Mouse (Mus musculus): ENCODE measurements around the gene Rfc5. TPM values are rescaled to one million over a fixed set of nuclear protein-coding genes. Genes with fewer than 3 reads are reported as not detected.
"Not testable (repeated sequence)": the region's sequence is repeated elsewhere in the genome, so short reads cannot be mapped to it uniquely, and the experiment has no call there.

Rfc5 gene
- polyA plus RNA-seq, 1 experiment from 2014 or later = 30.7 TPM

GRCm38 (mm10) chr5:117404671-117405070 lies 15.8 kb upstream of the Rfc5 start:
- not testable (repeated sequence) for H3K4me1 ChIP-seq (ENCODE audit: control insufficient read depth, insufficient read depth, low read length); H3K4me3 ChIP-seq (replicated peaks; ENCODE audit: low read depth, low read length); H3K27ac ChIP-seq (replicated peaks; ENCODE audit: low read depth, low read length); ATAC-seq (ENCODE audit: low FRiP score, low TSS enrichment); H3K36me3 ChIP-seq (ENCODE audit: control insufficient read depth, insufficient read depth, low read length); DNase-seq; H3K9me3 ChIP-seq (ENCODE audit: control insufficient read depth, low read length); H3K4me2 ChIP-seq (ENCODE audit: low read length); H3K9ac ChIP-seq (replicated peaks; ENCODE audit: low read length); H3K27me3 ChIP-seq (ENCODE audit: control insufficient read depth, insufficient read depth, low read length)
- 98% methylated on average over 2 of the region's 2 CpGs for WGBS

- Histone ChIP-seq H3K4me1 (ENCODE audit: control insufficient read depth, insufficient read depth, low read length) (no peaks in the 10 kb centered on the region), H3K36me3 (ENCODE audit: control insufficient read depth, insufficient read depth, low read length) (no peaks in the 10 kb centered on the region), H3K4me2 (ENCODE audit: low read length) (no peak overlapping the region), H3K27me3 (ENCODE audit: control insufficient read depth, insufficient read depth, low read length) (no peaks in the 10 kb centered on the region), H3K27ac (replicated peaks; ENCODE audit: low read depth, low read length) (no peak overlapping the region), H3K4me3 (replicated peaks; ENCODE audit: low read depth, low read length) (no peak overlapping the region), H3K9me3 (ENCODE audit: control insufficient read depth, low read length) (no peaks in the 10 kb centered on the region), H3K9ac (replicated peaks; ENCODE audit: low read length) (no peak overlapping the region)
- WGBS = 92% methylated on average over 8 of the region's 8 CpGs
- ATAC-seq (ENCODE audit: low FRiP score, low TSS enrichment) = no peak
- no peak for DNase-seq
Measured at GRCm38 (mm10) chr5:117403609-117404008, 14.8 kb upstream of the Rfc5 start.

GRCm38 (mm10) chr5:117399281-117399680 lies 10.4 kb upstream of the Rfc5 start:
- ATAC-seq (ENCODE audit: low FRiP score, low TSS enrichment) = no peak
- Histone ChIP-seq H3K4me2 (ENCODE audit: low read length) (no peak overlapping the region), H3K9ac (replicated peaks; ENCODE audit: low read length) (no peak overlapping the region), H3K9me3 (ENCODE audit: control insufficient read depth, low read length) (no peaks in the 10 kb centered on the region), H3K4me3 (replicated peaks; ENCODE audit: low read depth, low read length) (no peak overlapping the region), H3K4me1 (ENCODE audit: control insufficient read depth, insufficient read depth, low read length) (no peaks in the 10 kb centered on the region), H3K27ac (replicated peaks; ENCODE audit: low read depth, low read length) (no peak overlapping the region), H3K27me3 (ENCODE audit: control insufficient read depth, insufficient read depth, low read length) (no peaks in the 10 kb centered on the region), H3K36me3 (ENCODE audit: control insufficient read depth, insufficient read depth, low read length) (no peaks in the 10 kb centered on the region)
- no peak for DNase-seq
- WGBS = 85% methylated on average over 9 of the region's 9 CpGs

- Histone ChIP-seq H3K9ac (replicated peaks; ENCODE audit: low read length) (no peak overlapping the region), H3K9me3 (ENCODE audit: control insufficient read depth, low read length) (no peaks in the 10 kb centered on the region), H3K36me3 (ENCODE audit: control insufficient read depth, insufficient read depth, low read length) (no peaks in the 10 kb centered on the region), H3K4me2 (ENCODE audit: low read length) (no peak overlapping the region), H3K4me1 (ENCODE audit: control insufficient read depth, insufficient read depth, low read length) (no peaks in the 10 kb centered on the region), H3K27ac (replicated peaks; ENCODE audit: low read depth, low read length) (no peak overlapping the region), H3K27me3 (ENCODE audit: control insufficient read depth, insufficient read depth, low read length) (no peaks in the 10 kb centered on the region), H3K4me3 (replicated peaks; ENCODE audit: low read depth, low read length) (no peak overlapping the region)
- ATAC-seq (ENCODE audit: low FRiP score, low TSS enrichment) (no peak), DNase-seq (peak; percentile 38)
- WGBS = 26% methylated on average over 4 of the region's 5 CpGs
Measured at GRCm38 (mm10) chr5:117398007-117398550, 9.2 kb upstream of the Rfc5 start.

GRCm38 (mm10) chr5:117397371-117397770 lies 8.5 kb upstream of the Rfc5 start:
- 85% methylated on average over 6 of the region's 6 CpGs for WGBS
- ATAC-seq (ENCODE audit: low FRiP score, low TSS enrichment) (no peak), DNase-seq (no peak)
- Histone ChIP-seq H3K27me3 (ENCODE audit: control insufficient read depth, insufficient read depth, low read length) (no peaks in the 10 kb centered on the region), H3K27ac (replicated peaks; ENCODE audit: low read depth, low read length) (no peak overlapping the region), H3K9ac (replicated peaks; ENCODE audit: low read length) (no peak overlapping the region), H3K4me2 (ENCODE audit: low read length) (no peak overlapping the region), H3K4me1 (ENCODE audit: control insufficient read depth, insufficient read depth, low read length) (no peaks in the 10 kb centered on the region), H3K4me3 (replicated peaks; ENCODE audit: low read depth, low read length) (no peak overlapping the region), H3K9me3 (ENCODE audit: control insufficient read depth, low read length) (no peaks in the 10 kb centered on the region), H3K36me3 (ENCODE audit: control insufficient read depth, insufficient read depth, low read length) (no peaks in the 10 kb centered on the region)

GRCm38 (mm10) chr5:117396596-117397014 lies 7.8 kb upstream of the Rfc5 start:
- WGBS = 64% methylated on average over 6 of the region's 6 CpGs
- Histone ChIP-seq H3K27ac (replicated peaks; ENCODE audit: low read depth, low read length) (no peak overlapping the region), H3K27me3 (ENCODE audit: control insufficient read depth, insufficient read depth, low read length) (no peaks in the 10 kb centered on the region), H3K4me3 (replicated peaks; ENCODE audit: low read depth, low read length) (no peak overlapping the region), H3K4me2 (ENCODE audit: low read length) (no peak overlapping the region), H3K9me3 (ENCODE audit: control insufficient read depth, low read length) (no peaks in the 10 kb centered on the region), H3K9ac (replicated peaks; ENCODE audit: low read length) (no peak overlapping the region), H3K4me1 (ENCODE audit: control insufficient read depth, insufficient read depth, low read length) (no peaks in the 10 kb centered on the region), H3K36me3 (ENCODE audit: control insufficient read depth, insufficient read depth, low read length) (no peaks in the 10 kb centered on the region)
- ATAC-seq (ENCODE audit: low FRiP score, low TSS enrichment) = no peak
- DNase-seq = no peak

- Histone ChIP-seq H3K9me3 (ENCODE audit: control insufficient read depth, low read length) (no peaks in the 10 kb centered on the region), H3K9ac (replicated peaks; ENCODE audit: low read length) (no peak overlapping the region), H3K27me3 (ENCODE audit: control insufficient read depth, insufficient read depth, low read length) (no peaks in the 10 kb centered on the region), H3K36me3 (ENCODE audit: control insufficient read depth, insufficient read depth, low read length) (no peaks in the 10 kb centered on the region), H3K4me2 (ENCODE audit: low read length) (no peak overlapping the region), H3K4me1 (ENCODE audit: control insufficient read depth, insufficient read depth, low read length) (no peaks in the 10 kb centered on the region), H3K4me3 (replicated peaks; ENCODE audit: low read depth, low read length) (no peak overlapping the region), H3K27ac (replicated peaks; ENCODE audit: low read depth, low read length) (no peak overlapping the region)
- WGBS = 90% methylated on average over 5 of the region's 5 CpGs
- no peak for ATAC-seq (ENCODE audit: low FRiP score, low TSS enrichment)
- DNase-seq = no peak
Measured at GRCm38 (mm10) chr5:117395834-117396233, 7.0 kb upstream of the Rfc5 start.

GRCm38 (mm10) chr5:117390895-117391294 lies 2.0 kb upstream of the Rfc5 start:
- Histone ChIP-seq H3K4me3 (replicated peaks; ENCODE audit: low read depth, low read length) (no peak overlapping the region), H3K9me3 (ENCODE audit: control insufficient read depth, low read length) (no peaks in the 10 kb centered on the region), H3K27me3 (ENCODE audit: control insufficient read depth, insufficient read depth, low read length) (no peaks in the 10 kb centered on the region), H3K36me3 (ENCODE audit: control insufficient read depth, insufficient read depth, low read length) (no peaks in the 10 kb centered on the region), H3K4me2 (ENCODE audit: low read length) (no peak overlapping the region), H3K27ac (replicated peaks; ENCODE audit: low read depth, low read length) (no peak overlapping the region), H3K9ac (replicated peaks; ENCODE audit: low read length) (no peak overlapping the region), H3K4me1 (ENCODE audit: control insufficient read depth, insufficient read depth, low read length) (no peaks in the 10 kb centered on the region)
- 100% methylated on average over 1 of the region's 1 CpGs for WGBS
- no peak for ATAC-seq (ENCODE audit: low FRiP score, low TSS enrichment)
- no peak for DNase-seq

GRCm38 (mm10) chr5:117388296-117388751 lies 523 bp downstream of the Rfc5 start:
- Histone ChIP-seq H3K27ac (replicated peaks; ENCODE audit: low read depth, low read length) (peak overlapping the region; percentile 71; the same call in 1 of the 2 replicates), H3K4me2 (ENCODE audit: low read length) (peak overlapping the region; percentile 72), H3K4me1 (ENCODE audit: control insufficient read depth, insufficient read depth, low read length) (no peaks in the 10 kb centered on the region), H3K9me3 (ENCODE audit: control insufficient read depth, low read length) (no peaks in the 10 kb centered on the region), H3K4me3 (replicated peaks; ENCODE audit: low read depth, low read length) (peak overlapping the region; percentile 66), H3K27me3 (ENCODE audit: control insufficient read depth, insufficient read depth, low read length) (no peaks in the 10 kb centered on the region), H3K36me3 (ENCODE audit: control insufficient read depth, insufficient read depth, low read length) (peaks cover 21% of the 10 kb centered on the region), H3K9ac (replicated peaks; ENCODE audit: low read length) (peak overlapping the region; percentile 80)
- WGBS = 10% methylated on average over 16 of the region's 16 CpGs
- ATAC-seq (ENCODE audit: low FRiP score, low TSS enrichment) = no peak
- DNase-seq = peak; percentile 59
